27 mouse cellular contexts compared by ENCODE assay signal in the genomic region with DNA sequence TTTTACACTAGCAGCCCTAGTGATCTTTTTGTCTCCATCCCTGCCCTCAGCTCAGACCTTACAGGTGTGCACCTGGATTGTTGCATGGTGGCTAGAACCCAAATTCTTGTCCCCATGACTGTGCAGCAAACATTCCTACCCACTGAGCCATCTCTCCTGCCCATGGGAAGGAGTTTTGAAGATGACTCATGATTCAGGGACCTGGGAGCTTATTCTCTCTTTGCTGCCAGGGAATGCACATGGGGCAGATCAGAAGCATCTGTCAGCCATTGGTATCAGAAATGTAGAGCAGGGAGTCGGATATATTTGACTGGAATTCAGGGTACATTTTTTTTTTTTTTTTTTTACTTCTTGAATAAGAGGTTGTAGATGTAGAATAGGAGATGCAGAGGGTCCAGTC.
DNase-seq lines count a peak whose midpoint lies in the region; ATAC-seq lines count a peak whose summit lies in the region.
"Had no signal": no experiment of that assay in that cellular context is flagged by ENCODE, and none has a peak within 500 bp of the region (broad histone marks: within the 10 kb centered on the region; RNA-seq: fewer than 3 reads in every experiment).

No protein-coding gene starts in this region.

- ATAC-seq in intestine, embryonic 15.5 days: no peak
- ATAC-seq: CD4-positive, CD25-positive, alpha-beta regulatory T cell, adult 4 months; forebrain, embryonic 15.5 days had no signal

- 68% methylated on average over 1 of the region's 1 CpGs for WGBS in intestine, embryonic 15.5 days

- no peak overlapping the region for H3K4me2 ChIP-seq in intestine, embryonic 15.5 days (replicated peaks)
- H3K4me2 ChIP-seq: embryonic facial prominence, embryonic 13.5 days; forebrain, embryonic 12.5 days; forebrain, embryonic 15.5 days; heart, embryonic 13.5 days; hindbrain, embryonic 12.5 days; hindbrain, embryonic 15.5 days had no signal

- H3K4me3 ChIP-seq in intestine, embryonic 15.5 days (replicated peaks): no peak overlapping the region
- H3K4me3 ChIP-seq: embryonic facial prominence, embryonic 10.5 days; embryonic facial prominence, embryonic 13.5 days; erythroblast, embryonic 14.5 days; forebrain, embryonic 12.5 days; forebrain, embryonic 15.5 days; heart, adult 2 months; heart, embryonic 10.5 days; heart, embryonic 13.5 days; hindbrain, embryonic 12.5 days; hindbrain, embryonic 15.5 days had no signal

- no peak overlapping the region for H3K9ac ChIP-seq in intestine, embryonic 15.5 days
- H3K9ac ChIP-seq: embryonic facial prominence, embryonic 13.5 days; forebrain, embryonic 12.5 days; forebrain, embryonic 15.5 days; heart, embryonic 13.5 days; hindbrain, embryonic 12.5 days; hindbrain, embryonic 15.5 days had no signal

- peak; percentile 43 for DNase-seq in heart, adult 11 months
- DNase-seq in heart, postnatal 25 days (ENCODE audit: low spot score): no peak
- DNase-seq in layer of hippocampus, adult 9-10 months (ENCODE audit: low spot score): peak; percentile 18
- no peak for DNase-seq in layer of hippocampus, postnatal 36 days
- DNase-seq in 3134 (ENCODE audit: extremely low read depth, insufficient read length, low spot score) (peak; percentile 29), NIH3T3 (ENCODE audit: low read depth) (peak; percentile 68)
- DNase-seq in urinary bladder, postnatal 4 days (ENCODE audit: low spot score in 2 of 2): no peak
- DNase-seq: adrenal gland, adult 8-10 months; adrenal gland, postnatal 25 days; cerebellum, adult 11 months; cerebellum, adult 9-11 months; cerebellum, postnatal 36 days; embryo, embryonic 11 days; gastrocnemius, postnatal 25 days; heart, adult 2 months; heart, postnatal 14 days had no signal

- H3K4me1 ChIP-seq in intestine, embryonic 15.5 days (replicated peaks): no peaks in the 10 kb centered on the region
- H3K4me1 ChIP-seq: forebrain, embryonic 15.5 days had no signal

- H3K27ac ChIP-seq in intestine, embryonic 15.5 days: no peak overlapping the region
- H3K27ac ChIP-seq: embryonic facial prominence, embryonic 10.5 days; embryonic facial prominence, embryonic 13.5 days; forebrain, embryonic 12.5 days; forebrain, embryonic 15.5 days; heart, adult 2 months; heart, embryonic 10.5 days; heart, embryonic 13.5 days; hindbrain, embryonic 12.5 days; hindbrain, embryonic 15.5 days had no signal

- H3K36me3 ChIP-seq in intestine, embryonic 15.5 days: no peaks in the 10 kb centered on the region
- H3K36me3 ChIP-seq: embryonic facial prominence, embryonic 10.5 days; embryonic facial prominence, embryonic 13.5 days; forebrain, embryonic 12.5 days; forebrain, embryonic 15.5 days; heart, embryonic 10.5 days; heart, embryonic 13.5 days; hindbrain, embryonic 12.5 days; hindbrain, embryonic 15.5 days had no signal

- no peaks in the 10 kb centered on the region for H3K27me3 ChIP-seq in intestine, embryonic 15.5 days (replicated peaks)
- H3K27me3 ChIP-seq: forebrain, embryonic 12.5 days; forebrain, embryonic 15.5 days; heart, embryonic 13.5 days; hindbrain, embryonic 12.5 days; hindbrain, embryonic 15.5 days had no signal

- intact Hi-C loops in heart, postnatal 25 days (cut with DNase I): no loop called here

- no peaks in the 10 kb centered on the region for H3K9me3 ChIP-seq in intestine, embryonic 15.5 days
- H3K9me3 ChIP-seq: embryonic facial prominence, embryonic 10.5 days; embryonic facial prominence, embryonic 13.5 days; forebrain, embryonic 12.5 days; forebrain, embryonic 15.5 days; heart, embryonic 10.5 days; heart, embryonic 13.5 days; hindbrain, embryonic 12.5 days; hindbrain, embryonic 15.5 days had no signal

Comparison
In these comparisons a context has a peak if more than half of its experiments do, and no peak if none do; other contexts are left out.
1. DNase-seq: peak in heart, adult 11 months (single experiment), layer of hippocampus, adult 9-10 months (single experiment), 3134 (single experiment) and NIH3T3 (single experiment); none in heart, postnatal 25 days (single experiment), layer of hippocampus, postnatal 36 days (0 of 2) and urinary bladder, postnatal 4 days (0 of 2).